Comparison of ENCODE assay signal across 19 mouse cellular contexts in genomic region chr17:47699055-47699454, GRCm38 (mm10). TPM values are rescaled to one million over a fixed set of nuclear protein-coding genes. Genes with fewer than 3 reads are reported as not detected.
"Had no signal": no experiment of that assay in that cellular context is flagged by ENCODE, and none has a peak within 500 bp of the region (broad histone marks: within the 10 kb centered on the region; RNA-seq: fewer than 3 reads in every experiment).

No protein-coding gene starts in this region.

- H3K27ac ChIP-seq: hindbrain, embryonic 13.5 days; hindbrain, postnatal 0 days; layer of hippocampus, adult 2 months; limb, embryonic 10.5 days; limb, embryonic 13.5 days; liver, embryonic 14.5 days; lung, embryonic 15.5 days; midbrain, embryonic 10.5 days; midbrain, embryonic 13.5 days had no signal

- H3K27me3 ChIP-seq: lung, embryonic 15.5 days had no signal

- H3K9ac ChIP-seq: hindbrain, embryonic 13.5 days; limb, embryonic 13.5 days; liver, embryonic 14.5 days; lung, embryonic 15.5 days; midbrain, embryonic 13.5 days had no signal

- H3K4me2 ChIP-seq: hindbrain, embryonic 13.5 days; limb, embryonic 13.5 days; lung, embryonic 15.5 days; midbrain, embryonic 13.5 days had no signal

- H3K9me3 ChIP-seq: hindbrain, embryonic 13.5 days; limb, embryonic 10.5 days; limb, embryonic 13.5 days; lung, embryonic 15.5 days; megakaryocyte, embryonic 14.5 days; midbrain, embryonic 10.5 days; midbrain, embryonic 13.5 days had no signal

- ATAC-seq: hindbrain, postnatal 0 days; inflammation-experienced regulatory T-cells, adult 6 months; midbrain, embryonic 13.5 days; midbrain, embryonic 16.5 days had no signal

- H3K4me3 ChIP-seq: hindbrain, embryonic 13.5 days; layer of hippocampus, adult 2 months; limb, embryonic 10.5 days; limb, embryonic 13.5 days; lung, embryonic 15.5 days; megakaryocyte, embryonic 14.5 days; midbrain, embryonic 10.5 days; midbrain, embryonic 13.5 days had no signal

- DNase-seq: kidney, postnatal 14 days; layer of hippocampus, adult 9-11 months; lung, postnatal 10 days; lung, postnatal 36 days; thymus, postnatal 25 days had no signal

RNA-seq across cellular contexts. Expression of gene Prickle4, which starts 4.5 kb away (rescaled TPM):
- polyA plus RNA-seq: inflammation-experienced regulatory T-cells, adult 6 months had no signal

RNA-seq across cellular contexts. Expression of gene Gm21981, which starts 4.8 kb away (rescaled TPM):
- polyA plus RNA-seq: inflammation-experienced regulatory T-cells, adult 6 months had no signal

RNA-seq across cellular contexts. Expression of gene Frs3, which starts 10.2 kb away (rescaled TPM):
- polyA plus RNA-seq: inflammation-experienced regulatory T-cells, adult 6 months had no signal

RNA-seq across cellular contexts. Expression of gene Pgc, which starts 27.6 kb away (rescaled TPM):
- polyA plus RNA-seq: hindbrain, embryonic 13.5 days; inflammation-experienced regulatory T-cells, adult 6 months; limb, embryonic 10.5 days; liver, embryonic 14.5 days; midbrain, embryonic 13.5 days; neural tube, embryonic 11.5 days; neural tube, embryonic 14.5 days had no signal
